Mouse (Mus musculus): ENCODE results near the gene Gm3880.
"Not testable (repeated sequence)": the region's sequence is repeated elsewhere in the genome, so short reads cannot be mapped to it uniquely, and the experiment has no call there.

The Gm3880 gene

DNA sequence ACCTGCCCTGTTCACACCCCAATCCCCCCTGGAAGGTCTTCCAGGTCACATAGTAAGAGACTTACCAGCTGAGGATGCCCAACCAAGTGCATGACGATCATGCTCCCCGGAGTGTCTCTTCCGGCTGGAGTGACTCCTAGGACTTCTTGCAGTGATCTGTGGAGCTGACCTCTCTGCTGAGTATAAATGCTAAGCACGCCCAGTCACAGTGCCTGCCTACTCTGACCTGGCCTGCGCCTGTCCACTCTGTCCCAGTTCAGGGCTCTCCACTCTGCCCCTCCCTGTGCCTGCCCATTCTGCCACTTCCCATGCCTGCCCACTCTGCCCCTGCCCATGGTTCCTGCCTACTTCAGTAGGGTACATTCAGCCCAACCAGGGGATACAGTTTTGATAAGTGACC lies at the start of gene Gm3880:
Gm3880 (minus strand) TSS at position 101 of the 400 bp plus-strand sequence.
- DNase-seq: not testable (repeated sequence)

DNA sequence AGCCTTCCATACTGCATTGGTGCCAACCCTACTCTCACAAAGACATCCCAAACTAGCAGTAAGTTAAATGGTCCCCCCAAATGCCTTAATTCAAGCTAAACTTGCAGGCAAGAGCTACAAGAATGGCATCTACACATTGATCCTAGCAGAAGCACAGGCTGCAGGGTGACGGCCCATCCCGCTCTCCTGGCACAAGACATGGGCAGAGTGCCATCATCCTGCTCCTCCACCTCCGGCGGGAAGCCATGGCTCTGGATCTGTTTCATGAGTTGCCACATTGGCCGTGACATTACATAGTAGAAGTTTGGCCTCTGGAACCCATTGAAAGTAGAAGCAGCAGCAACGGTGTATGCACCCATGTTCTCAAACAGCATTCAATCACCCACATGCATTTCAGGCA lies 37.5 kb upstream of the Gm3880 start:
- not testable (repeated sequence) for DNase-seq

DNA sequence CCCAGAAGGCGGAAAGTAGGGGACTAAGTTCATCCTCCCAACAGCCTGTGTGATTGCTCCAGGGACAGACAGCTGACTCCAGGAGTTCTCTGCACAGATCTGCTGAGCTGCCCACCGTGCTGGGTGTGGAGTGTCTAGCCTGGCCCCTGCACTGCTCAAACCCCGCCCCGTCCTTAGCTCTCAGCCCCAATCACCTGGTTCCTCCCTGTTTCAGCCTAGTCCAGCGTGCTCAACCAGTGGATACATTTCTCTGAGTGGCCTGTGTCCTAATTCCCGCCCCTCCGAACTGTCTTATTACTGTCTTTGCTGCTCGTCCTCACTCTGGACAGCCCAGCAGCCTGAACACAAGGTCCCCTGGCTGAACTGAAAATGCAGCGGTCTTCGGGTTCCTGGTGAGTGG lies 20.8 kb upstream of the Gm3880 start, which contains the start of the genes Gm9112 and Dmrtc1b:
Gm9112 (minus strand) TSS at position 101 of the 400 bp plus-strand sequence.
Dmrtc1b (plus strand) TSS at position 331 of the 400 bp plus-strand sequence.
- not testable (repeated sequence) for DNase-seq

DNA sequence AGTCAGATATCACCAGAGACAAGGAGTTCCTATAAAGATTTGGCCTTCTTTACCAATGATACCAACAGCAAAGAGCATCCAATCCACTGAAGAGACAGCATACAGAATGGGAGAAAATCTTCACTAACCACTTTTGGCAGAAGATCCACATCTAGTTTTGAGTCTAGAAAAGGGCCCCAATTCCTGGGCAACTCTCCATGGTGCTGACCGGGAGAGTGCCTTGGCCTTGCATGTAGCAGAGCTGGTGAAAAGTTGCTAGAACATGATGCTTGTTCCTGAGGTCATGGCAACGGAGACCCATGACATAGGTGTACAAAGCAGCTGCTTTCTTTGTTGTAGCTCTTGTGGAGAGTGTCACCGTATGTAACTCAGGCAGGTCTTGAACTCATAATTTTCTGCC lies 13.9 kb upstream of the Gm3880 start:
- DNase-seq: not testable (repeated sequence)

DNA sequence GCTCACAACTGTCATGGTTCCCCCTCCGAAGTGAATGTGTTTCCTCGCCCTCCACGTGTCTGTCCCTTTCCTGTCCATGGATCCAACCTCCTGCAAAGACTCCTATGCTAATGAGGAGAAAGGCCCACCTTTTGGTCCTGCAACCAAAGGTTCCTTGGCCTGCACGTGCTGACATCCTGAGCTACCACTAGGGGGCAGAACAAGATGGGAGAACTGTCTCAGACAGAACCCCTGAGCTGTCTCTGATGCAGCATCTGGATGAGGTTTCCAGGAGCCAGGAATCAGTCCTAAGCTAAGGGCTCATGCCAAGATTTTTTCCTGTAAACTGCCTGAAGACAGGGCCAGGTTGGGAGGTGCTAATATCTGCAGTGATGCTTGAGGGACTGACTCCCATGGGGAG lies 2.5 kb upstream of the Gm3880 start:
- peak; percentile 6 for DNase-seq

DNA sequence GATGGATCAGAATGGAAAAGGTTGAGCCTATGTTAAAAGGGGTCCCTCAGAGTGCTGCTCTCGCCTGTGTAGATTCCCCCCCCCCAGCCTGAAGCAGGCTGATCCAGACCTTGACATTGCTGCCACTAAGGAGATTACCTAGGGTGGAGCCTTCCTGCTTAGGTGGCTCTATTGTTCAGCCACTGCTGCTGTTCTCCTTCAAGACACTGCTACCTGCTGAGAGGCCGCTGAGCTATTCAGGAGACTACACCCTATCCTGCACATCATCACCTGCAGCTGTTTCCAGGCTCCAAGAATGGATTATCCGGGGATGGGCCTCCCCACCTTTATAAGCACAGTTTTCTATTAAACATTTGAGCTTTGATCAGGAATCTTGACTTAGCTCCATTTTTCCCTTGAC lies 2.1 kb downstream of the Gm3880 start:
- not testable (repeated sequence) for DNase-seq

DNA sequence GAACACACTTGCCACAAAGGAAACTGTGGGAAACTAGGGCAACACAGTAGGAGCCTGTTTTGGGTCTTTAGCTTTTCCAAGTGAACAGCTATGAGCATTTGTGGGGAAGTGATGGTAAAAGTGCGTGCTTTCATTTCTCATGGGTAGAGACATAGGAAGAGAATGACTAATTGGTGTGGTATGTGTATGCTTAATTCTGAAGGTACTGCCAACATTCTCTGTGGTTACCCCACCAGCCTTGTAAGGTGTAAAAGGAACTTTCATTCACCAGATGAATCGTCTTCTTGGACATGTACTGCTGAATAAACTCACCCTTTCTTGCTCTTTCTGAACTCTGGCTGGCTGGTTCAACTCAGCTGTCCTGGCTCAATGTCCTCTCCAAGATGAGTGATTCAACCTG lies 20.1 kb downstream of the Gm3880 start:
- no peak for DNase-seq

DNA sequence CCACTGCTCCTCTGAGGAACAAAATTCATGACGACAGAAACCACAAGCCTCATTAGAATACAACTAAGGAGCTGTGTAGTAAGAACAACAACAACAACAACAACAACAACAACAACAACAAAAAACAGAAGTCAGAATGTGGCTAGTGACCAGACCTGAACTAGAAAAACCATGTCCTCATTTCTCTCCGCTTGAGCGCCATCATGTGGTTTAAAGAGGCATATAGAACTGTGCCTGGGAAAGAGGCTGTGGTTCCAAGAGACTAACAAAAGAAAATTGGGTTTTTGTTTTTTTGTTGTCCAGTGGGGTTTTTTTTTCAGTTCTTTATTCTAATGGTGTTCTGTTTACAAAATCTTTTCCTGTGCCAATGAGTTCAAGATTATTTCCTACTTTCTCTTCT lies 26.1 kb downstream of the Gm3880 start:
- DNase-seq: no peak

DNA sequence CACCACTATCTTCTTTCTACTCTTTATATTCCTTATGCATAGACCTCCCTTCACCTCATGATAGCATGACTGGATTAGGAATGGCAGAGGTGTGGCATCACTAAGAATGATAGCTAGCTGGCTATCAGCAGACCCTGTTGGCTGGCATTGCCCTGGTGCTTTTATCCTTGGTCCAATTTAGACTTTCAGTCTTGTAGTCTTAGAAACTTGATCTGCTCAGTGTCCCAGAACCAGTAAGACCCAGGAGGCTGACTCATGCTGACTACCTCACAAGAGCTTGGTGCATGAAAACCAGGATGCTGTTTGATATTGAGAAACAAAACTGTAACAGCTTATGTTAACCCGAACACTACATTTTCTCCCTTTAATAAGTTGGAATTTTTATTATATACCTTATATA lies 41.1 kb downstream of the Gm3880 start:
- DNase-seq: no peak

DNA sequence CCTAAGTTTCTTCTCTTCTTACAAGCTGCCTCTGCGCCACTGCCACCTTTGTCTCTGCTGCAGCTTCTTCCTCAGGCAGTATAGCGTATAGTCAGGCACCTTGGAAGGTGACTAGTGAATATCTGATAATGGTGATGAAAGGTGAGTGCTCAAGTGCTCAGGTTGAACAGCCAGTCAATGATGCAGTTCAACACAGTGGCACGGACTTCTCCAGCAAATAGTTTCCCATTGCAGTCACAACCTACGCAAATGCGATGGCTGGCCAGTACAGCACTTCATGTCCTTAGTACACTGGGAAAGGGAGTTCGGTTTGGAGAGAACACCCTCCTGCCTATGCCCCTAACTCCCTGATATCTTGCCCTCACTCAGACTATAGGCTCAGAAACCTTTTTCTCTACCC lies 41.6 kb downstream of the Gm3880 start:
- no peak for DNase-seq

DNA sequence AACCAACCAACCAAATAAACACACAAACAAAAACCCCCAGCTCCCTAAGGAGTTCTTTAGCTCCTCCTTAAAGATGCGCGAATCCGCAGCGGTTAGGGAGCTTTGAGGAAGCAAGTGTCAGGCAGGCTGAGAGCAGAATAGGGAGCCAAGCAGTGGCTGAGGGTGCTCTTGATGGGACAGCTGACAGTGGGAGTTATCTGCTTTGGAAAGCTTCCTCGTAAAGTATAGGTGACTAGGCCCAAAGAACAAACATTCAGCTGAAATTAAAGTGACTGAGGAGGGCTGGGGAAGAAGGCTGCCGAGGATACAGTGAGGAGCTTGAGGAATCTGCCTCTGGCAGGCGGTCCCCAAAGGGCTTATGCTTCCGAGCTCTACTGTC lies 42.2 kb downstream of the Gm3880 start:
- DNase-seq: peak; percentile 8

DNA sequence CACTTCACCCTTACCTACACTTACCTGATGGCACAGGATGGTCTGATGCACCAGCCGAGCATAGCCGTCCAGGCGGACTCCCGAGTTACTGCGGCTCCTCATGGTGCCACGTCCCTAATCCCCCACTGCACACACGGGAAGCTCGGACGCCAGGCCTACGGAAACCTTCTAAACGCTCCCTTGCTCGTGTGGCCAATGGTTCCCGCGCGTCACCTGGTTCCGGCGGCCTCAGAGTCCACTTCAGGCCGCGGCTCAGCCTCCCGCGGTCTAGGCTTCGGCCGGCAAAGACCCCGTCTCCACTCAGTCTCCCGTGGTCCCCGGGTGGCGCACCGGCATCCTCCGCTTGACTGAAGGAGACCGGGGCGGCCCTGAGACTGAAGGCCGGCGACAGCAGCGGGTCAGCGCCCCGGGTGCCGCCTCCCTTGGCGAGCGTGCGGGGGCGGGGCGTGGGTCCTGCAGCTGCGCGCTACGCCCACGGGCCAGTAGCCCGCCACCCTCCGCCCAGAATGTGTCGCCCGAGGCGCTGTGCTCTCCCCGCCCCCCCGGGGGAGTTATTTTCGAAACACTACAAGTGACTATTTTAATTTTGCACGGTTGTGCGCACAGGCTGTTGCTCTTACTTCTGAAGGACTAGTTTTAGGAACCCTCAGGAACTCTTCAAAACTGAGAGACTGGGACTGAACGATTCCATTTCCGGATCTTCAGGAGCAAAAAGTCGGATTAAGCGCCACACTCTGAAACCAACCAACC lies 42.8 kb downstream of the Gm3880 start, which contains the start of gene Phka1:
Phka1 (minus strand) TSS at position 424 of the 750 bp plus-strand sequence.
- peak; percentile 49 for DNase-seq
